Mouse (Mus musculus) hindbrain, embryonic 11.5 days (tissue): Measurements from ENCODE around the gene Arhgap25. TPM values are rescaled to one million over a fixed set of nuclear protein-coding genes. Genes with fewer than 3 reads are reported as not detected.
"Not testable (repeated sequence)": the region's sequence is repeated elsewhere in the genome, so short reads cannot be mapped to it uniquely, and the experiment has no call there.

Experiments used
- ATAC-seq: fragments of 200-750 bp; cut with Nextera tagmentation; 2 replicates; pipeline ENCODE4 v1.8.0; 2017; ENCODE audit warnings: mild to moderate bottlenecking, moderate TSS enrichment, moderate library complexity; ENCODE audit not compliant: low FRiP score
- DNase-seq: peaks from one replicate; pipeline ENCODE4 v3.0.0-alpha.2; 2015; ENCODE audit warnings: low spot score
- H3K27ac ChIP-seq: fragments of 300-500 bp; sonication (generic); 2 replicates; pipeline ENCODE4 v1.5.1; 2014; ENCODE audit warnings: mild to moderate bottlenecking, low read depth, low read length
- H3K27me3 ChIP-seq: fragments of 300-500 bp; sonication (generic); 2 replicates; pipeline ENCODE4 v1.6.1; 2014; ENCODE audit warnings: mild to moderate bottlenecking, low read length, moderate library complexity, mixed read lengths; ENCODE audit not compliant: control insufficient read depth, insufficient read depth
- H3K36me3 ChIP-seq: fragments of 300-500 bp; sonication (generic); 2 replicates; pipeline ENCODE4 v1.6.1; 2014; ENCODE audit warnings: mild to moderate bottlenecking, low read length, moderate library complexity, mixed read lengths; ENCODE audit not compliant: control insufficient read depth, insufficient read depth
- H3K4me1 ChIP-seq: fragments of 300-500 bp; sonication (generic); replicated peaks from 2 replicates; pipeline ENCODE4 v1.6.1; 2014; ENCODE audit warnings: low read length, mixed read lengths; ENCODE audit not compliant: control insufficient read depth, insufficient read depth
- H3K4me2 ChIP-seq: fragments of 300-500 bp; sonication (generic); replicated peaks from 2 replicates; pipeline ENCODE4 v1.6.1; 2014; ENCODE audit warnings: mild to moderate bottlenecking, low read depth, low read length
- H3K4me3 ChIP-seq: fragments of 300-500 bp; sonication (generic); 2 replicates; pipeline ENCODE4 v1.5.1; 2014; ENCODE audit warnings: low read depth, low read length
- H3K9ac ChIP-seq: fragments of 300-500 bp; sonication (generic); 2 replicates; pipeline ENCODE4 v1.6.1; 2014; ENCODE audit warnings: low read depth, low read length
- H3K9me3 ChIP-seq: fragments of 300-500 bp; sonication (generic); 2 replicates; pipeline ENCODE4 v1.6.1; 2016; ENCODE audit warnings: low read length; ENCODE audit not compliant: control insufficient read depth
- WGBS: fragments of 180-500 bp; shearing (Covaris S2); extraction: QIAGEN DNeasy Blood & Tissue Kit; methylation state at CpG from one replicate; pipeline ENCODE4 v1.1.7; 2014; 5-methylcytosine and 5-hydroxymethylcytosine counted together
- polyA plus RNA-seq: library from polyadenylated mRNA; unstranded; fragments of >200 nt; fragmentation: Nextera tagmentation; extraction: Ambion mirVana; gene quantifications from 2 replicates; pipeline ENCODE4 v1.2.1, GENCODE M21; 2014

Gene Arhgap25
- polyA plus RNA-seq, 1 experiment from 2014 or later: 3.2 TPM

DNA sequence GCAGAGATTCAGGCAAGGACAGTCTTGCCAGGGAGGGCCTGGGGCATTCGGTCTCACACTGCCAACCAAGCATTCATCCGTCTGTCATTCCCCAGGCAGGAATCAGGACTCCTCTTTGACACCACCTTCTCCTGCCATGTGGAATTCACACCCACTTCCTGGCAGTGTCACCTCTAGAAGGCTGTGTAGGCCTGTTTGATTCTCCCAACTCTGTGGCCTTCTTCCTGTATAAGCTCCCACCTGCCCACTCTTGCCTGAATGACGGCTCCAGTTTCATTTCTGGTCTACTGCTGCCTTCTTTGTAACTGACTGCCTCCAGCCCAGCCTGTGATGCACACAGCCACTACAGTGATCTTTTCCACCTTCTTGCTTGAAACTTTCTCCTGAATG lies 49.2 kb downstream of the Arhgap25 start:
- Histone ChIP-seq H3K9ac (no peak overlapping the region), H3K9me3 (no peaks in the 10 kb centered on the region), H3K4me1 (no peaks in the 10 kb centered on the region), H3K36me3 (no peaks in the 10 kb centered on the region), H3K4me3 (no peak overlapping the region), H3K27me3 (no peaks in the 10 kb centered on the region), H3K27ac (no peak overlapping the region), H3K4me2 (no peak overlapping the region)
- ATAC-seq (no peak), DNase-seq (no peak)
- WGBS: 59% methylated on average over 3 of the region's 3 CpGs

DNA sequence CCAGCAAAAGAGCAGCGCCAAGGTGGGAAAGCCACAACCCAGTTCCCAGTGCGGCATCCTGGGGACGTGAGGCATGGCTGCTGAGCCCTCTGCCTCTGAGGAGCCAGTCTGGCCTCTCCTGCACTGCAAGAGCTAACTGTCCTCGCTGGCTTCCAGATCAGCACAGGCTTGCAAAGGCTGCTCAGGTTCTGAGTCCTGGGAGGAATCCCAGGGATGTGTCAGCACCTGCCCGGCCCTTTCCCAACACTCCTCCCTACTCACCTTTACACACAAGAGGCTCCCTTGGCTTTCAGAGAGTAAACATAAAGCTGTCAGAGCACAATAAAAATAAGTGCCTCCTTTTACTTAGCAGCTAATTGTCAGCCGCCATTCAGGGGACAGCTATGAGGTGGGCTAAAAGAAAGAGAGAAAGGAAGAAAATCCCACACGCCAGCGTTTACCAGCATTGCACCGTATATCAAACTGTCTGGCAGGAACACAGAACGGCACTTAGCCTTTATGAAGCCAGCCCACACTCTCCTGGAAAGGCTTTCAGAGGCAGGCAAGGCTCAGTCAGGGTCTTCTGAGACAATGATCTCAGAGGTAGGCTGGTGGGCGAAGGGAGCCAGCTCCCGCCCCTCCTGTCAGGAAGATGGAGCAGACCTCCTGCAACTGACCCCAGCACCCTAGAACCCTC lies 49.7 kb downstream of the Arhgap25 start:
- Histone ChIP-seq H3K9ac (no peak overlapping the region), H3K27me3 (no peaks in the 10 kb centered on the region), H3K4me3 (no peak overlapping the region), H3K27ac (no peak overlapping the region), H3K4me2 (no peak overlapping the region), H3K4me1 (no peaks in the 10 kb centered on the region), H3K9me3 (no peaks in the 10 kb centered on the region), H3K36me3 (no peaks in the 10 kb centered on the region)
- 54% methylated on average over 12 of the region's 12 CpGs for WGBS
- DNase-seq: no peak
- ATAC-seq: no peak

DNA sequence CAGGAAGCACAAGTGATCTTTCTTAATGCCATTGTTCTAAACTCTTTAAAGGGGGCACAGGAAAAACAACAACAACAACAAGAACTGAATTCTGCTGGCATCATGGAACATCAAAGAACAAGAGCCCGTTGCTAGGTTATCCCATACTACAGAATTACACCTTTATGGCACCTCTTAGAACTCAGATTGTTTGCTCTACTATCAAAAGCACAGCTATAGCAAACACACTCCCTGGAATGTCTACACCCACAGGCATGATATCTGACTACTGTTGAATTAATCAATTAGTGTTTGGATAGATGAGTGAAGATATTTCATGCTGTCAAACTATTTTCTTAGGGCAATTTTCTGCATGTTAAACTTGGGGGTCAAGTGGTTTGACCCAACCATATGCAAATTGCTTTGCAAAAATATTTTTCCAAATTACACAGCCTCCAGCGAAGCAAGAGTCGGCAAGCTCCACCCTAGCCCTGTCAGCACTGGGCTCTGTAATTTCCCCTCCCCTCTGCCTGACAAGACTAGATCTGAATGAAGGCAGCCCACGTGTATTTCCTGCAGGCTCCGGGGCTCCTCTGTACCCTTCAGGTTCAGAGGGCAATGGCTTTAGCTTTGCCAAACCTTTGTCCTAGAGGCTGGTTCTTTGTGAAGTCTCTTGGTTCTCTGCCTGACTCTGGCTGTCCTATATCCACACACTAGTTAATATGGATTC lies 53.6 kb downstream of the Arhgap25 start:
- no peak overlapping the region for H3K4me2 ChIP-seq
- ATAC-seq: no peak
- H3K9ac ChIP-seq: no peak overlapping the region
- no peak for DNase-seq
- H3K4me3 ChIP-seq: no peak overlapping the region
- H3K9me3 ChIP-seq: no peaks in the 10 kb centered on the region
- 53% methylated on average over 5 of the region's 5 CpGs for WGBS
- H3K27me3 ChIP-seq: no peaks in the 10 kb centered on the region
- H3K27ac ChIP-seq: no peak overlapping the region
- no peaks in the 10 kb centered on the region for H3K4me1 ChIP-seq
- H3K36me3 ChIP-seq: no peaks in the 10 kb centered on the region

DNA sequence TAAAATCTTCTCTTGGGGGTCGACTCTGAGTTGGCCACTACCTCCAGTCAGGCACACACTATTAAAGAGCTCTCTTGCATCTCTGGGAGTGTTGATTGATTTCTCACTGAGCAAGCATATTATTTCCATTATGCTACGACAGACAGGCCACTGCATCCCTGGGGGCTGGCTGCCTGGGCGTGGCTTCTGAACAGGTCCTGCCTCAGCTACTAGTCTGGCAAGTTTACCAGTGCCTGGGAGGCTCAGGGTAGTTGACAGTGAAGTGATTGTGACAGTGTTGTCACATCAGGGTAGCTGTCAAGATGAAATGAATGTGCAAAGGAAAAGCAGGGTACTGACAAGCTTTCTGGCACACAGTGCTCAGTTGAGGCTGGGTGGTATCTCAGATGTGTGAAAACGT lies 54.2 kb downstream of the Arhgap25 start:
- Histone ChIP-seq H3K4me1 (no peaks in the 10 kb centered on the region), H3K36me3 (no peaks in the 10 kb centered on the region), H3K4me2 (no peak overlapping the region), H3K9me3 (no peaks in the 10 kb centered on the region), H3K27ac (no peak overlapping the region), H3K4me3 (no peak overlapping the region), H3K27me3 (no peaks in the 10 kb centered on the region), H3K9ac (no peak overlapping the region)
- 53% methylated on average over 4 of the region's 4 CpGs for WGBS
- DNase-seq (no peak), ATAC-seq (no peak)

DNA sequence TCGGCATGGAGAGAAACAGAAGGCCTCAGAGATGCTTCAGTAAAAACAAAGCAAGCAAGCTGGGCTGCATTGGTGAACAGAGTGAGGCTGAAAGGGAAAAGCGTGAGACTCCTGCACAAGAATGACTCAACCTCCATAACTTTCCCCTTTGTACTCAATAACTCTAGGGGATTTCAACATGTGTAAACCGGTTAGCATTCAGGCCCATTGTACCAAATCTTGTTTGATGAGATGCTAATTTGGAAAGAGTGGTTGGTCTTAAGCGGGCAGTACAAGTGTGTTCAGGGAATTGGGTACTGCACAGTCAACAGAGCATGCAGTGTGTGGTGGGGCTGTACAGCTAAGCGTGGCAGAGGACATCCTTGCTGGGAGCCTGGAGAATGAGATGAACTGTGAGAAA lies 57.8 kb downstream of the Arhgap25 start:
- Histone ChIP-seq H3K4me3 (no peak overlapping the region), H3K4me2 (no peak overlapping the region), H3K27ac (no peak overlapping the region), H3K27me3 (no peaks in the 10 kb centered on the region), H3K9me3 (no peaks in the 10 kb centered on the region), H3K4me1 (no peaks in the 10 kb centered on the region), H3K36me3 (no peaks in the 10 kb centered on the region), H3K9ac (no peak overlapping the region)
- ATAC-seq (no peak), DNase-seq (no peak)
- WGBS: 94% methylated on average over 5 of the region's 5 CpGs

DNA sequence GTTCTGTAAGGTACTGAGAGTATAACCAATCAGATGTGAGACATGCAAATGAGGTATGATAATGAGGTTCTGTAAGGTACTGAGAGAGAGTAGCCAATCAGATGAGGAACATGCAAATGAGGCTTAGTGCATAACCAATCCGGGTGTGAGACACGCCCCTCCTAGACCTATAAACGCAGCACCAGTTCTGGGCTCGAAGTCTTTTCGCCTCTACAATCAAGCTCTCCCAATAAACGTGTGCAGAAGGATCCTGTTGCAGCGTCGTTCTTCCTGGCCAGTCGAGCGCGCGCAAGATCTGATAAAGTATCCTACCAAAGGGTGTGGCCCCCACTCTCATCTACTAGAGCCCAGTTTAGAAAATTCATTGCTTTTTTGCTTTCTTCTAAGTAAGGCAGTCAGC lies 63.0 kb downstream of the Arhgap25 start:
- not testable (repeated sequence) for H3K4me3 ChIP-seq, H3K27me3 ChIP-seq, H3K36me3 ChIP-seq, DNase-seq, H3K9me3 ChIP-seq, H3K4me2 ChIP-seq, H3K9ac ChIP-seq, ATAC-seq, H3K27ac ChIP-seq, H3K4me1 ChIP-seq
- 88% methylated on average over 12 of the region's 12 CpGs for WGBS

DNA sequence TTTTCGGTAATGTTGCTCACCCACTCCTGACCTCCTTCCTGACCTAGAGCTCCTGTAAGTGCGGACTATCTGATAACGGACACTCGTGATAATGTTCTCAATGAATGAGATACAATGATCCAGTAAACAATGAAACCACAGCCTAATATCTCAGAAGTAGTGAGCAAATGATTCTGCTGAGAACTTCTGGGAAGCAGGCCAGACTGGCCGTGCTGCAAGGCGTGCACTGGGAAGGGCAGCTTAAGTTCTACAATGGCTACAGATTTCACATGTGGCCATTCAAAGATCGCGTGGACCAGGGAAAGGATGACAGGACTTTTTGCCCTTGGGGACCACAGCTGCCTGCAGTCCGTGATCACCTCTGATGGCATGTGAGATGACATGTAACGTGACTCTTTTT lies 64.7 kb downstream of the Arhgap25 start:
- Histone ChIP-seq H3K4me1 (no peaks in the 10 kb centered on the region), H3K4me3 (no peak overlapping the region), H3K36me3 (no peaks in the 10 kb centered on the region), H3K4me2 (no peak overlapping the region), H3K27me3 (no peaks in the 10 kb centered on the region), H3K9ac (no peak overlapping the region), H3K27ac (no peak overlapping the region), H3K9me3 (no peaks in the 10 kb centered on the region)
- no peak for DNase-seq
- WGBS: 95% methylated on average over 10 of the region's 10 CpGs
- no peak for ATAC-seq

DNA sequence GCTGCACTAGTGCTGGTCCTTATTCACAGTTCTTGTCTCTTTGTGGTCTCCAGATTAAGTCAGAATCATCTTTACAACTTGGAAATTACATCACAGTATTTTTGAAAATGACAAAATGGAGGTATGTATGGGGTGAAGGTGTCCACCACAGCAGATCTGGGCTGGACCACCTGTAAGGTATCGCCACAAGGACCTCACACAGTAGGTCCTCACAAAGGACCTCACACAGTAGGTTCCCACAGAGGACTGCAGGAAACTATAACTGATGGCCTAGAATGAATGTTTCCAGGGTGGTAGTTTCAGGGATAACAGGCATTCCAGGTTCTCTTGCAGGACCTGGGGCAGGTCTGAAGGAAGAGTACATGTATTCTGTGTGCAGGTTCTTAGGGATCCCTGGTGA lies 65.7 kb downstream of the Arhgap25 start:
- DNase-seq: no peak
- no peak overlapping the region for H3K4me3 ChIP-seq
- no peaks in the 10 kb centered on the region for H3K9me3 ChIP-seq
- H3K27me3 ChIP-seq: no peaks in the 10 kb centered on the region
- H3K9ac ChIP-seq: no peak overlapping the region
- no peaks in the 10 kb centered on the region for H3K4me1 ChIP-seq
- no peak overlapping the region for H3K4me2 ChIP-seq
- no peaks in the 10 kb centered on the region for H3K36me3 ChIP-seq
- ATAC-seq: no peak
- no peak overlapping the region for H3K27ac ChIP-seq
- 93% methylated on average over 1 of the region's 1 CpGs for WGBS

DNA sequence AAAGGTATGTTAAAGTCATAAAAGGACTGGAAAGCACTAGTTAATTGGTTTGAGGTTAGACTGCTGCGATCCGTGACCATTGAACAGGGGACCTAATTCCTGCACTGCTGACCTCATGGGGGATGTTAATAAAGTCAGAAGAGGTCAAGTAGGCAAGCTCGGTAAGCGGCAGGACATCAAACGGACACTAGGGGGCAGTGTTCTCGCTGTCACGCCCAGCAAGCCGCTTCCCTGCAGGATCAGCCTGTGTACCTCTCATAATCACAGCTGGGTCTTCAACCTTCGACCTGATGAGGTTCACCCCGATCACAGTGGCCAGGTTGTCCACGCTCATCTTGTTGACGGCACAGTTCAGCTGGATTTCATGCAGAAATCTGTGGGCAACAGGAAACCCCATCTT lies 66.8 kb downstream of the Arhgap25 start:
- H3K9ac ChIP-seq: no peak overlapping the region
- H3K4me3 ChIP-seq: no peak overlapping the region
- DNase-seq (peak; percentile 88), ATAC-seq (no peak; the same call in 1 of the 2 replicates)
- H3K27me3 ChIP-seq: no peaks in the 10 kb centered on the region
- WGBS: 15% methylated on average over 12 of the region's 12 CpGs
- no peaks in the 10 kb centered on the region for H3K9me3 ChIP-seq
- H3K27ac ChIP-seq: no peak overlapping the region
- no peaks in the 10 kb centered on the region for H3K36me3 ChIP-seq
- no peaks in the 10 kb centered on the region for H3K4me1 ChIP-seq
- H3K4me2 ChIP-seq: no peak overlapping the region; the same call in 1 of the 2 replicates
